Mouse (Mus musculus) heart, adult 2 months (tissue): Measurements from ENCODE around the gene Tbc1d17. TPM values are rescaled to one million over a fixed set of nuclear protein-coding genes. Genes with fewer than 3 reads are reported as not detected.

Source experiments
- DNase-seq, 2 experiments: peaks; one replicate each; pipeline ENCODE4 v3.0.0; 2021
- H3K27ac ChIP-seq: fragments of 200-600 bp; 2 replicates; pipeline ENCODE4 v1.8.1; 2022
- H3K27me3 ChIP-seq: fragments of 200-500 bp; 2 replicates; pipeline ENCODE4 v1.6.1; 2012; ENCODE audit warnings: mild to moderate bottlenecking, low read length, inconsistent platforms, mixed read lengths; ENCODE audit not compliant: control insufficient read depth, insufficient read depth
- H3K36me3 ChIP-seq: fragments of 200-500 bp; 2 replicates; pipeline ENCODE4 v1.6.1; 2012; ENCODE audit warnings: low read length, inconsistent platforms; ENCODE audit not compliant: control insufficient read depth, insufficient read depth
- H3K4me1 ChIP-seq: fragments of 200-500 bp; 2 replicates; pipeline ENCODE4 v1.6.1; 2011; ENCODE audit warnings: low read length; ENCODE audit not compliant: control insufficient read depth, insufficient read depth
- H3K4me3 ChIP-seq: fragments of 200-600 bp; 2 replicates; pipeline ENCODE4 v1.8.1; 2022
- H3K79me2 ChIP-seq: fragments of 200-500 bp; replicated peaks from 2 replicates; pipeline ENCODE4 v1.6.1; 2012; ENCODE audit warnings: mild to moderate bottlenecking, inconsistent platforms, low read length, moderate library complexity, mixed read lengths; ENCODE audit not compliant: control insufficient read depth, insufficient read depth
- H3K9ac ChIP-seq: fragments of 200-500 bp; 2 replicates; pipeline ENCODE4 v1.6.1; 2012; ENCODE audit warnings: low read depth, mild to moderate bottlenecking, control low read depth, inconsistent platforms, low read length, mixed read lengths
- CTCF ChIP-seq: fragments of 200-600 bp; IDR thresholded peaks from 2 replicates; pipeline ENCODE4 v1.8.1; 2022; ENCODE audit warnings: antibody characterized with exemption, mild to moderate bottlenecking, moderate library complexity
- EP300 ChIP-seq: fragments of 200-500 bp; IDR thresholded peaks from 2 replicates; pipeline ENCODE4 v1.6.1; 2011; ENCODE audit warnings: low read depth, low read length, control low read depth; ENCODE audit not compliant: insufficient read depth
- POLR2A ChIP-seq: fragments of 200-500 bp; IDR thresholded peaks from 2 replicates; pipeline ENCODE4 v1.6.1; 2011; ENCODE audit warnings: mild to moderate bottlenecking, low read depth, low read length, control low read depth; ENCODE audit not compliant: insufficient read depth
- WGBS: fragments of 180-500 bp; shearing (Covaris S2); methylation state at CpG from one replicate; pipeline ENCODE4 v1.1.7; 2018; 5-methylcytosine and 5-hydroxymethylcytosine counted together
- intact Hi-C: fragments of 180-260 bp; cut with DNase I; formaldehyde crosslinking; loops from one replicate; pipeline ENCODE4 v1.15.1; 2025
- polyA plus RNA-seq: library from polyadenylated mRNA; depleted of rRNA; stranded (reverse); fragments of >200 nt; gene quantifications from 2 replicates; pipeline ENCODE4 v1.2.3, GENCODE M21; 2012
- total RNA-seq, 2 experiments: library from RNA; stranded (reverse); gene quantifications; 2 replicates each; pipeline ENCODE4 v1.2.3; 2021

Gene Tbc1d17
- total and polyA plus RNA-seq, 3 experiments = 29.6 to 56.0 (median 46.6) TPM

GRCm38 (mm10) chr7:44849416-44850111, 685 bp upstream of the Tbc1d17 start:
- peaks cover 6% of the 10 kb centered on the region for H3K4me1 ChIP-seq
- no peaks in the 10 kb centered on the region for H3K27me3 ChIP-seq
- H3K79me2 ChIP-seq = peaks cover 3% of the 10 kb centered on the region
- H3K4me3 ChIP-seq = peak overlapping the region; percentile 100
- no peaks in the 10 kb centered on the region for H3K36me3 ChIP-seq
- intact Hi-C loops = no loop called here
- peak overlapping the region; percentile 94 for H3K27ac ChIP-seq
- H3K9ac ChIP-seq = peak overlapping the region; percentile 74
- WGBS = under 1% methylated on average over 41 of the region's 41 CpGs
- peak; percentile 92 to 93 for DNase-seq
- TF ChIP-seq EP300 (peak; percentile 85), CTCF (no peak), POLR2A (peak; percentile 95)

- TF ChIP-seq POLR2A = no peak
- no peak for TF ChIP-seq EP300
- TF ChIP-seq CTCF = no peak
- Histone ChIP-seq H3K4me3 (peak overlapping the region; percentile 100), H3K4me1 (peaks cover 6% of the 10 kb centered on the region), H3K27me3 (no peaks in the 10 kb centered on the region), H3K79me2 (peaks cover 3% of the 10 kb centered on the region), H3K27ac (peak overlapping the region; percentile 94), H3K9ac (no peak overlapping the region), H3K36me3 (no peaks in the 10 kb centered on the region)
- 59% methylated on average over 5 of the region's 5 CpGs for WGBS
- DNase-seq = no peak
- intact Hi-C loops = no loop called here
Measured at GRCm38 (mm10) chr7:44847772-44848171, 1.1 kb downstream of the Tbc1d17 start.

GRCm38 (mm10) chr7:44846804-44847203, 2.1 kb downstream of the Tbc1d17 start:
- Histone ChIP-seq H3K4me3 (no peak overlapping the region), H3K4me1 (peaks cover 6% of the 10 kb centered on the region), H3K27me3 (no peaks in the 10 kb centered on the region), H3K27ac (no peak overlapping the region), H3K79me2 (no peaks in the 10 kb centered on the region), H3K9ac (no peak overlapping the region), H3K36me3 (no peaks in the 10 kb centered on the region)
- 90% methylated on average over 7 of the region's 7 CpGs for WGBS
- DNase-seq = no peak
- TF ChIP-seq EP300 = no peak
- no peak for TF ChIP-seq POLR2A
- TF ChIP-seq CTCF = no peak
- intact Hi-C loops = no loop called here

GRCm38 (mm10) chr7:44845006-44845405, 3.9 kb downstream of the Tbc1d17 start:
- H3K4me3 ChIP-seq = no peak overlapping the region
- no peaks in the 10 kb centered on the region for H3K79me2 ChIP-seq
- no peaks in the 10 kb centered on the region for H3K27me3 ChIP-seq
- intact Hi-C loops = no loop called here
- TF ChIP-seq EP300 = no peak
- no peak for TF ChIP-seq CTCF
- no peak for TF ChIP-seq POLR2A
- peaks cover 3% of the 10 kb centered on the region for H3K4me1 ChIP-seq
- DNase-seq = no peak
- no peak overlapping the region for H3K9ac ChIP-seq
- no peak overlapping the region for H3K27ac ChIP-seq
- no peaks in the 10 kb centered on the region for H3K36me3 ChIP-seq
- whole genome bisulfite sequencing = 96% methylated on average over 10 of the region's 10 CpGs

- WGBS = 83% methylated on average over 8 of the region's 8 CpGs
- Histone ChIP-seq H3K4me3 (no peak overlapping the region), H3K27me3 (no peaks in the 10 kb centered on the region), H3K79me2 (no peaks in the 10 kb centered on the region), H3K36me3 (no peaks in the 10 kb centered on the region), H3K9ac (no peak overlapping the region), H3K27ac (no peak overlapping the region), H3K4me1 (peaks cover 2% of the 10 kb centered on the region)
- intact Hi-C loops = no loop called here
- no peak for DNase-seq
- no peak for TF ChIP-seq POLR2A
- no peak for TF ChIP-seq EP300
- no peak for TF ChIP-seq CTCF
Measured at GRCm38 (mm10) chr7:44841825-44842463, 6.9 kb downstream of the Tbc1d17 start.

GRCm38 (mm10) chr7:44840426-44840825, 8.5 kb downstream of the Tbc1d17 start:
- peaks cover 10% of the 10 kb centered on the region for H3K4me1 ChIP-seq
- no peaks in the 10 kb centered on the region for H3K27me3 ChIP-seq
- H3K36me3 ChIP-seq = no peaks in the 10 kb centered on the region
- H3K9ac ChIP-seq = no peak overlapping the region
- no peak overlapping the region for H3K4me3 ChIP-seq
- no peaks in the 10 kb centered on the region for H3K79me2 ChIP-seq
- DNase-seq = no peak
- 64% methylated on average over 14 of the region's 14 CpGs for WGBS
- no peak overlapping the region for H3K27ac ChIP-seq
- intact Hi-C loops = no loop called here
- TF ChIP-seq POLR2A (no peak), CTCF (no peak), EP300 (no peak)
